Mouse (Mus musculus): ENCODE results near the gene Cars.

- TF ChIP-seq CTCF (IDR thresholded peaks at IDR 0.05; ENCODE audit: low read depth) (no peak), EP300 (IDR thresholded peaks at IDR 0.05; ENCODE audit: low read depth) (no peak)
These were observed 21.1 kb upstream of the Cars start for GRCm38 (mm10) chr7:143620951-143621350.

Data from liver, embryonic 14.5 days (tissue).